Mouse (Mus musculus) embryonic stem cell, embryonic (primary cell): ENCODE data around the gene Fnip2.

Experiments
- CTCF ChIA-PET, 4 experiments: fragments of 300-600 bp in 2 of 4; fragments of 350-600 bp in 2 of 4; sonication (Branson Sonifier 250); formaldehyde crosslinking; loops; one replicate each; lab custom pipeline; 2022; ENCODE audit warnings: inconsistent platforms in 2 of 4; lab: Charles Lee
- POLR2A ChIA-PET, 4 experiments: fragments of 300-600 bp in 2 of 4; fragments of 350-600 bp in 2 of 4; sonication (Branson Sonifier 250); formaldehyde crosslinking; loops; one replicate each; lab custom pipeline; 2022; ENCODE audit warnings: antibody characterized with exemption in 4 of 4, inconsistent platforms in 1 of 4; lab: Charles Lee

The Fnip2 gene

DNA sequence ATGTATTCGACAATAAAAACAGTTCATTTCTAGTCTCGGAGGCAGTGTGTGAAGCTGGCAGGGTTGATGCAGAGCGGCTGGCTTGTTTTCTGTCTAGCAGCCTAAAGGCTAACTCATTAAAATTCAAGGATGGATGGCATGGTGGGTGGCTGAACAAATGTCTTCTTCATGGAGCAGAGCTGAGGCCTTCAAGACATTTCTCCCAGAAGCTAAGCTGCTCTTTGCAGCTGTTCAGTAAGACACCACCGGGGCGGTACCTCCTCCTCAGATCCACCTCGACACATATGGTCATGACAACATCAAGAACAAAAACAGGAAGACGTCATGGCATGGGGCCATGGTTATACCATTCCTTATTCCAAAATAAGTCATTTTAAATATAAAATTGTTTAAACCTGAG, 131.4 kb downstream of the Fnip2 start:
- POLR2A ChIA-PET = interaction anchor here in 1 of 4 experiments (1.6 kb wide), 1 partner anchor 225 kb away, joined by 4 read pairs; no protein-coding TSS in a partner anchor
- CTCF ChIA-PET = interaction anchor here in 3 of 4 experiments (0.6 to 2.1 kb wide), 3 partner anchors 215 to 487 kb away, joined by 5 to 7 read pairs (median 5); no protein-coding TSS in a partner anchor

DNA sequence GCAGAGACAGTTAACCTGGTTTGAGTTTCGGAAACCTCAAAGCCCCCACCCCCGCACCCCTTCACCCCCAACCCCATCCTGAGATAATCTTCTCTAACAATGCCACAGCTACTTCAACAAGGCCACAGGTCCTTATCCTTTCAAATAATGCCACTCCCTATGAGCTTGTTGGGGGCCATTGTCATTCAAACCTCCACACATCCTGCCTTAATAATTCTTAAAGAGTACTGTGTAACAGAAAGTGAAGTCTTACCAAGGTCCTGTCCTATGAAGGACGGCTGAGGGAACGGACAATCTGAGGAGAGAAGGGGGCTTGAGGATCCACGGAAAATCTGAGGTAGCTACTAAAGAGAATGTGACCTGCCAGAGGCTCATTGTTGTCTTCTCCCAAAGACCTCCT, 132.6 kb downstream of the Fnip2 start:
- CTCF ChIA-PET = interaction anchor here in 3 of 4 experiments (0.5 to 3.0 kb wide), 8 partner anchors 9 to 485 kb away, joined by 3 to 12 read pairs (median 5); no protein-coding TSS in a partner anchor
- POLR2A ChIA-PET = interaction anchor here in 3 of 4 experiments (0.6 to 1.6 kb wide), 12 partner anchors 17 to 1900 kb away, joined by 3 to 5 read pairs (median 3); no protein-coding TSS in a partner anchor

DNA sequence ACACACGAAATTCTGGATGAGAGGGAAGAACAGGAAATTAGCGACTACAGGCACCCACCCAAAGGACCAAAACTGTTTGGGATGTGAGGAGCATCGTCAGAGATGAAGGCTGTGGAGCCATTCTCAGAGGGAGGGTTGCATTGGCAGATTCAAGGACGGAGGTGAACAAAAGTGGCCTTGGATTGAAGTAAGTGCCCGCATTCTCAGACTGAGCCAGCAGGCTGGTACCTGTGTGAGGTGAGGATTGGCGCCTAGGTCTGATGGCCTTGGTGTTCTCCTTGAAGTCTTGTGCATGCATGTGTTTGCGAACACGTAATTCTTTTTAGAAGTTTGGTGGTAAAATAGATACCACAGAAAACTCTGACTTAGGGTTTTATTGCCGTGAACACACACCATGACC, 133.2 kb downstream of the Fnip2 start:
- CTCF ChIA-PET = interaction anchor here in 3 of 4 experiments (0.5 to 3.0 kb wide), 9 partner anchors 10 to 485 kb away, joined by 3 to 12 read pairs (median 4); no protein-coding TSS in a partner anchor
- POLR2A ChIA-PET = interaction anchor here in 3 of 4 experiments (0.6 to 1.5 kb wide), 9 partner anchors 17 to 232 kb away, joined by 3 to 5 read pairs (median 3); no protein-coding TSS in a partner anchor

DNA sequence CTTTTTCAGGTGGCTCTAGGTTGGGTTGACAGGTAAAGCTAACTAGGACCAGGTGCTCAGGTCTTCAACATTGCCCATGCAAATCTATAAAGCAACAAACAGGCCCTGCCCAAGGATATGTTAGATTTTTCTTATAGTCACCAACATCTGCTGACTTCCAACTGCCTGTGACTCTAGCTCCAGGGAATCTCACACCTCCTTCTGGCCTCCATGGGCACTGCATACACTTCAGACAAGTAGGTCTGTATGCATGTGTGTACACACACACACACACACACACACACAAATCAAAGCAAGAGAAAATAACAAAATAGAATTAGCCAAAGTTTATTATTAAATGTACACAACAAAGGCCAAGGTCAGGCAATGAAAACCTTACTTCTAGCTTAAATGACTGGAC, 134.0 kb downstream of the Fnip2 start:
- CTCF ChIA-PET = interaction anchor here (0.5 to 3.0 kb wide), 9 partner anchors 10 to 278 kb away, joined by 3 to 12 read pairs (median 4); no protein-coding TSS in a partner anchor
- POLR2A ChIA-PET = interaction anchor here in 1 of 4 experiments (0.9 to 1.1 kb wide), 3 partner anchors 9 to 22 kb away, joined by 3 to 5 read pairs (median 4); no protein-coding TSS in a partner anchor

DNA sequence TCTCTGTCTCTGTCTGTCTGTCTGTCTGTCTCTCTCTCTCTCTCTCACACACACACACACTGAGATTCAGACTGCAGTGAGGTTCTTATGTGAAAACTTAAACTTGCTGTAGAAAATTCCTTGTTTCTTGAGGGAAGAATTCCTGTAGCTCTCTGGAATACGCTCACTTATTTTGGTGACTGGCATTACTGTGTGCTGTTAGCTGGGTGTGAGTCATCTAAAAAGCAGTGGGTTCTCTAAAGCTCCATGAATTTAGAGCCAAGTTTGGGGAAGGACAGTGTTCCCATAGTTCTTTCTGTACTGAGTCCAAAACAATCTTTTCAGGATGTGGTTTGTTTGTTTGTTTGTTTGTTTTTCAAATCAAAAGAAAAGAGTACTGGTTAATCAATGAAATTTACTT, 142.2 kb downstream of the Fnip2 start:
- ChIA-PET CTCF (interaction anchor here in 2 of 4 experiments (0.7 to 1.3 kb wide), 2 partner anchors 229 to 1601 kb away, joined by 3 read pairs; no protein-coding TSS in a partner anchor), POLR2A (interaction anchor here in 2 of 4 experiments (0.6 to 0.7 kb wide), 2 partner anchors 106 to 132 kb away, joined by 3 read pairs; no protein-coding TSS in a partner anchor)

DNA sequence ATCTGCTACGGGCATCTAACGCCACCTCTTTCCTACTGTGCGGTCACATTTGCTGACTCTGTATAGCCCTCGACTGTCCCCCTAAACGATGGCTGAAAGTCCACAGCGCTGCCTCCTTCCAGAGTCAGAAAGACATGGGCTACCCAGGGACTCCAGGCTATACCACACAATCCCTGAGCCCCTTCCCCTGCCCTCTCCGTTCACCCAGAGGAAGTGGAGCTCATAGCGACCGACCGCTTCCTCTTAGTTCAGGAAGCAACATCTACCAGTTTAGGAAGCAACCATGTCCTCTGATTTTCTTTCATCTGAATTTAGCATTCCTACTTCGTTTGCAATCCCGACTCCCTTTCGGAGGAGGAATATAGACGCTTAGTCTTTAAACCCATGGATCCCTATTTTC, 148.7 kb downstream of the Fnip2 start:
- CTCF ChIA-PET = no interaction called here
- POLR2A ChIA-PET = interaction anchor here in 3 of 4 experiments (1.1 to 2.1 kb wide), 4 partner anchors 10 to 168 kb away, joined by 3 to 8 read pairs (median 4); partner anchors contain the start of gene Rapgef2 (in 1 of the 3)

DNA sequence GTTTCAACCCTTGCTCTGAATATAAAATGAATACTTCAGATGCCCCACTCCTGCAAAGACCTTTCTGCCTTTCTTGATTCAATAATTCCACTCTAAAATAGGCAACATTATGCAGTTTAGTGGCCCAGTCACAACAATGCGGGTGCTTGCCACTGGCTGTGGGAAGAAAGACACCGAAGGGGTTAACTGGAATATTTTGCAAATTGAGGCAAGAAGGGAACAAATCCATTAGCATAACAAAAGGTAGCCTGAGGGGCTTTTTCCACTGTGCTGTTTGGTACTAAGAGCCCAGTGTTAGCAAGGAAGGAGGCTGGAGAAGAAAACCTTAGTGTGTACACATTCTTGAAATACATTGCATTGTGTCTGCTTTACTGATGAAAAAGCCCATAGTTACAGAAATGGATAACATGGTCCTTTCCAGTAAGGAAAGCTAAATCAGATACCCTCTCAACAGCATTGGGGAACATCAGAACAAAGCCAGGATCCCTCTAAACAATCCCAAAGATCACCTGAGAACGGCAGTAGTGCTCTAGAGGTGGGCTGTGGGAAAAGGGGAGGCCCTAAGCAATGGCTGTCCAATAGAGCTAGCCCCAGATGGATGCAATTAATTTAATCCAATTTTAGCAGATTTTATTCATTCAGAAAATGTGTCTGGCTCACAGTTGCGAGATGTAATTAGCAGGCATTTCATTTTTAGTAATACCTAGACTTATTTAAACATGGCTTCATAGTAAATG, 150.5 kb downstream of the Fnip2 start:
- CTCF ChIA-PET = interaction anchor here in 2 of 4 experiments (0.6 to 1.1 kb wide), 3 partner anchors 14 to 434 kb away, joined by 3 to 7 read pairs (median 4); no protein-coding TSS in a partner anchor

DNA sequence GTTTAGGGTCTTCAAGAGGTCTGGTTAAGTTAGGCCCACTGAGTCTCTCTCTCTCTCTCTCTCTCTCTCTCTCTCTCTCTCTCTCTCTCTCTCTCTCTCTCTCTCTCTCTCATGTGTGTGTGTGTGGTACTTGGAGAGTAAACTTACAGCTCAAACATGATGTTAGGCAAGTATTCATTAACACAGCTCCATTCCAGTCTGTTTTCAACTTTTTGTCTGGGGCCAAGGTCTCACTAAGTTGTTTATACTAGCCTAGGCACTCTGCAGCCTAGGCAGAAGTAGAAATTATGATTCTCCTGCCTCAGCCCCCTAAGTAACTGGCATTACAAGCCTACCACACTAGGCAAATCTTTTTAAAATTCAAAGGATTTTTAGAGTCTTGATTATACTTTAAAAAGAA, 151.7 kb downstream of the Fnip2 start:
- ChIA-PET POLR2A (interaction anchor here in 1 of 4 experiments (0.5 kb wide), 1 partner anchor 198 kb away, joined by 3 read pairs; no protein-coding TSS in a partner anchor), CTCF (interaction anchor here in 2 of 4 experiments (0.7 to 1.4 kb wide), 2 partner anchors 13 to 19 kb away, joined by 4 read pairs; no protein-coding TSS in a partner anchor)

More for the DNA sequence above, 150.5 kb downstream of the Fnip2 start:
- POLR2A ChIA-PET = interaction anchor here in 2 of 4 experiments (1.0 to 1.9 kb wide), 3 partner anchors 18 to 131 kb away, joined by 3 to 5 read pairs (median 4); partner anchors contain the start of gene Rapgef2 (in 1 of the 2)

DNA sequence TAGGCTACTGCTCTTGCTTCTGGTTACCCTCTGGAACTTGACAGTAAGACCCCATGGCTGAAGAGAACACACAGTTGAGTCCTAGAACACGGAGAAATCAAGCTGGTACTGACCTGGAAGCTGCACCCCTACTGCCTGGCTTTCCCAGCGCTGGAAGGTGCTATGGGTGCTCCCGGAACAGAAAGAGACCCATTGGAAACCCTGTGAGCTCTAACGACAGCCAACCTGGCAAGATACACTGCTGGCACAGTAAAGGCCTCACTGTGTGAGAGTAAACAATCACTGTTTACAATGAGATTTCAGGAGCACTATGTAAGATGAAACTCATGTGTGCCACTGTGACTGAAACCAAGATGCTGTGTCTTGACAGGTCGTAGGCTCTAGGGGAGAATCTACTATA, 152.5 kb downstream of the Fnip2 start:
- POLR2A ChIA-PET = no interaction called here
- CTCF ChIA-PET = interaction anchor here in 1 of 4 experiments (1.4 kb wide), 1 partner anchor 20 kb away, joined by 4 read pairs; no protein-coding TSS in a partner anchor

DNA sequence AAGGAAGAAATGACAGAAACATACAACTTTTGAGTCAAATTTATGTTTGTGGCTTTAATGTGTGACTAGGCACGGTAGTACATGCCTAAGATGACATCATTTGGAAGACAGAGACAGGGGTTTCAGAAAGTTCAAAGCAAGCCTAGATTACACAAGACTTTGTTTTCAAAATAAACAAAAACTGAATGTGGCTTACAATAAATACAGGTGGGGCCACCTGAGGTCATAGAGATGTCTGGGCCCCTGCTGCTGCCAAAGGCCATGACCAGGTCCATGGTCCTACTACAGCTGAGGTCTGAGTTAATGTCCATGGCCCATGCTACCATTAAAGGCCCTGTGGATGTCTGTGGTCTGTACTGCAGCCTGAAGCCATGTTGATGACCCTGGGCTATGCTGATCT, 154.1 kb downstream of the Fnip2 start:
- ChIA-PET POLR2A (no interaction called here), CTCF (interaction anchor here in 1 of 4 experiments (0.5 kb wide), 1 partner anchor 53 kb away, joined by 3 read pairs; no protein-coding TSS in a partner anchor)

DNA sequence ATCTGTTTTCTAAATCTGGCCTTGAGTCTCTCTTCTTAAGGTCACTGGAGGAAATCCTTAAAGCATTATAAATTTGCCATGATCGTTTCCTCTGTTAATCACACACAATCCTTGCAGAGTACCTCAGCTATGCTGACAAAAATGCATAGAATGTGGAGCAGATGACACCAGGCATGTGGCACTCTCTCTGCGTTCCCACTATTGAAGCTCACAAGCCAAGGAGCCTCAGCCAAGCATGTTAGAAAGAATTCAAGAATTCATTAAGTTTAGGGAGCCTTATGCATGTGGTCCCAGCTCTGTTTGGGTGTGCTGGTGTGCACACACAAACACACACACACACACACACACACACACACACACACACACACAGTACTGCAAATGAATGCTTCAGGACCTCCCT, 155.9 kb downstream of the Fnip2 start:
- POLR2A ChIA-PET = interaction anchor here in 1 of 4 experiments (0.7 to 1.5 kb wide), 2 partner anchors 21 to 309 kb away, joined by 3 to 5 read pairs; no protein-coding TSS in a partner anchor
- CTCF ChIA-PET = no interaction called here

DNA sequence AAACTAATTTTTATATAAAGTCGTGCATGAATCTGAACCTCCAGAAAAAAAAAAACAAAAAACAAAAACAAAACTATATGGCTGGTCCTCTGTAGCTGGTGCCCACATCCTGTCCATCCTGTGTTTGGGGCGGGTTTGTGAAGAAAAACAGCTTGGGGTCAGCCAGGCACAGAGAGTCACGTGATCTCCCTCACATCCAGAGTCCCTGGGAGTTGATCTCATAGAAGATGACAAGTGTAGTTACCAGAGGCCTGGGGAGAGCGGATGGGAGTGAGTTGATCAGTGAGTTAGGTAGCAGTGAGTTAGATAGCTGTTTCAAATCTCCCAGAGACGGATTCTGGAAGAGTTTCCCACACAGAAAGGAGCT, 157.0 kb downstream of the Fnip2 start:
- POLR2A ChIA-PET = interaction anchor here in 1 of 4 experiments (1.2 to 1.5 kb wide), 2 partner anchors 14 to 23 kb away, joined by 3 to 5 read pairs; no protein-coding TSS in a partner anchor
- CTCF ChIA-PET = interaction anchor here in 2 of 4 experiments (0.6 kb wide), 2 partner anchors 158 to 394 kb away, joined by 3 to 4 read pairs; no protein-coding TSS in a partner anchor

DNA sequence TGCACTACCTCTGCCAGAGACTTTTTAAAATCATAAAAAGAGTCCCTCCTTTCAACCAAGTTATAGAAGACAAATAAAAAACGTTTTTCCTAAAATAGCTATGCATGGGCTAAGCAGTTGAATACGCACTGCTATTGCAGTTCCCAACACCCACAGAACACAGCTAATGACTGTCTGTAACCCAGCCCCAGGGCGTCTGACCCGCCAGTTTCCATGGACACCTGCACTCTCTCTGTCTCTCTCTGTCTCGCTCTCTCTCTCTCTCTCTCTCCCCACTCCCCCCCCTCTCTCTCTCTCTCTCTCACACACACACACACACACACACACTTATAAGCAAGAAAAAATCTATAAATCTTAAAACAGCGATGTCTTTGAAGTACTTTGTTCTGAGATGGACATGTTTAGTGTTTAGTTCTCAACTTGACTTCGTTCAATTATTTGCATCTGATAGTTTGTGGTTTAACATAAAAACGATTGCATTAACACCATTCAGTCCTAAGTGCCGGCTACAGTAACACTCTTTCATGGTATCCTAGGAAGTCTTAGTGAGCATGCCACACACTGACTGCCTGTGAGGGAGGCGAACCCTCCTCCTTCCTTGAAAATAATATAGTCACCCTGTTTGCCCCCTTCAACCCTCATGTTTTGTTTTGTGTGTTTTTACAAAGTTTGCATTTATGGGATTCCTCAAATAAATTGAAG, 157.5 kb downstream of the Fnip2 start:
- CTCF ChIA-PET = interaction anchor here in 1 of 4 experiments (0.9 kb wide), 1 partner anchor 461 kb away, joined by 3 read pairs; no protein-coding TSS in a partner anchor
- POLR2A ChIA-PET = interaction anchor here in 1 of 4 experiments (1.2 kb wide), 1 partner anchor 14 kb away, joined by 3 read pairs; no protein-coding TSS in a partner anchor

DNA sequence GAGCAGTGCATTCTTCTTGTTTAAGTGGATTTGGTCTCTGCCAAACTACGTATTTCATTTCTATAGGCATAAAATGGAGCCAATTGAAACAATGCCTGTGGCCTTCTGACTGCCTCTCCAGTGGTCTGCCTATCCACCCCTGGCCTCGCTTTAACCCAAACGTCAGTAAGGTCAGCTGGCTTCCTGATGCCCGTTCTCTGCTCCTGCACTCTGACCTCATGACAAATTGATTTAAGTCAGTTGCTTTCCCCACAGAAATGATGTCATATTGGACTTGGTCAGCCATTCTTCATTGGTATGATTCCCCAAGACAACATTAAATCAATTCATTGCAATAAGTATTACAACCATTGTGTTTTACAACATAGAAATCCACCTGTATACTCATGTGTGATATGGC, 159.1 kb downstream of the Fnip2 start:
- POLR2A ChIA-PET = no interaction called here
- CTCF ChIA-PET = interaction anchor here in 1 of 4 experiments (0.6 kb wide), 1 partner anchor 186 kb away, joined by 3 read pairs; no protein-coding TSS in a partner anchor
